Mouse (Mus musculus) heart, postnatal 0 days (tissue): Measurements from ENCODE around the gene Fam83e. TPM values are rescaled to one million over a fixed set of nuclear protein-coding genes. Genes with fewer than 3 reads are reported as not detected.
A peak's percentile ranks its signal among the peaks of the same experiment; 100 is the strongest.

Source experiments
- ATAC-seq: fragments of 200-750 bp; cut with Nextera tagmentation; 2 replicates; pipeline ENCODE4 v1.8.0; 2017; ENCODE audit warnings: low read depth, moderate number of reproducible peaks, moderate library complexity; ENCODE audit not compliant: insufficient read depth
- DNase-seq: peaks from one replicate; pipeline ENCODE4 v3.0.0-alpha.2; 2016; ENCODE audit warnings: low spot score
- H3K27ac ChIP-seq: fragments of 300-500 bp; sonication (generic); 2 replicates; pipeline ENCODE4 v1.5.1; 2014; ENCODE audit warnings: low read depth, mild to moderate bottlenecking
- H3K27me3 ChIP-seq: fragments of 300-500 bp; sonication (generic); 2 replicates; pipeline ENCODE4 v1.6.1; 2014; ENCODE audit warnings: low read length, mixed read lengths; ENCODE audit not compliant: control insufficient read depth, insufficient read depth
- H3K36me3 ChIP-seq: fragments of 300-500 bp; sonication (generic); replicated peaks from 2 replicates; pipeline ENCODE4 v1.6.1; 2014; ENCODE audit warnings: low read length, mixed read lengths; ENCODE audit not compliant: control insufficient read depth, insufficient read depth
- H3K4me1 ChIP-seq: fragments of 300-500 bp; sonication (generic); 2 replicates; pipeline ENCODE4 v1.6.1; 2014; ENCODE audit warnings: antibody characterized with exemption; ENCODE audit not compliant: control insufficient read depth, insufficient read depth
- H3K4me2 ChIP-seq: fragments of 300-500 bp; sonication (generic); 2 replicates; pipeline ENCODE4 v1.6.1; 2014; ENCODE audit warnings: low read depth, mild to moderate bottlenecking, low read length, moderate library complexity
- H3K4me3 ChIP-seq: fragments of 300-500 bp; sonication (generic); 2 replicates; pipeline ENCODE4 v1.5.1; 2014; ENCODE audit warnings: low read depth, low read length
- H3K9ac ChIP-seq: fragments of 300-500 bp; sonication (generic); replicated peaks from 2 replicates; pipeline ENCODE4 v1.6.1; 2014; ENCODE audit warnings: low read depth, low read length, mixed read lengths
- H3K9me3 ChIP-seq: fragments of 300-500 bp; sonication (generic); replicated peaks from 2 replicates; pipeline ENCODE4 v1.6.1; 2016; ENCODE audit warnings: low read length; ENCODE audit not compliant: control insufficient read depth
- CTCF ChIP-seq: IDR thresholded peaks from 2 replicates; pipeline ENCODE4 v1.5.1; 2016; ENCODE audit warnings: antibody characterized with exemption, control low read depth, low read depth
- EP300 ChIP-seq: IDR thresholded peaks from 2 replicates; pipeline ENCODE4 v1.6.1; 2016; ENCODE audit warnings: antibody characterized with exemption, low read depth
- WGBS: fragments of 180-500 bp; shearing (Covaris S2); extraction: QIAGEN DNeasy Blood & Tissue Kit; methylation state at CpG from one replicate; pipeline ENCODE4 v1.1.7; 2014; 5-methylcytosine and 5-hydroxymethylcytosine counted together
- polyA plus RNA-seq: library from polyadenylated mRNA; unstranded; fragments of >200 nt; fragmentation: Nextera tagmentation; extraction: Ambion mirVana; gene quantifications from 2 replicates; pipeline ENCODE4 v1.2.1, GENCODE M21; 2015
- total RNA-seq: library from RNA; depleted of rRNA; stranded (reverse); fragments of >200 nt; gene quantifications from 2 replicates; pipeline ENCODE4 v1.2.3, GENCODE M21; 2014; ENCODE audit warnings: low replicate concordance

The Fam83e gene
- total and polyA plus RNA-seq, 2 experiments from 2014 or later: 0.07 TPM; not detected in 1

DNA sequence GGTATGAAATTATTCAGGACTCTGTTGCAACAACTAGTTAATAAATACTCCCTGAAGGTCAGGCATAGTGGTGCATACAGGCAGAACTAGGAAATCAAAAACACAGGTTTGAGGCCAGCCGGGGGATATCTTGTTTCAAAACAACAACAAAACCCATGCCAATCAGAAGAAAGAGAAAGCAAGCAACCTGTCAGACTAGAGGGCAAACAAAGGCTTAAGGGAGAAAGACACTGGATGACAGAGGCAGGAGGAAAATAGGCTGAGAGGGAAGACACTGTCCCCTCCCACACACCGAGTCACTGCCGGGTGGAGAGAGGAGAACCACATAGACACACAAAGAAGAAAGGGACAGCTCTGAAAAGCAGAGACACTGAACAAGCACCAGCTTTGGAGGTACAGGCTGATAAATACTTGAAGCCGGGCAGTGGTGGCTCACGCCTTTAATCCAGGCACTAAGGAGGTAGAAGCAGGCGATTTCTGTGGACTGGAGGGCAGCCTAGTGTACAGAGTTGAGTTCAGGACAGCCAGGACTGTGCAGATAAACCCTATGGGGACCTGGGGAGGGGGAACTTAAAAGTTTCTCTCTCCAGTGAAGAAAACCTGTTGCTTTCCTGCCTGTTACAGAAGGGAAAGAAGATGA, 7.0 kb upstream of the Fam83e start:
- no peak for ATAC-seq
- Histone ChIP-seq H3K9ac (peak overlapping the region; percentile 77; the same call in 1 of the 2 replicates), H3K27ac (no peak overlapping the region), H3K4me2 (peak overlapping the region; percentile 93), H3K4me1 (peaks cover 31% of the 10 kb centered on the region), H3K36me3 (peaks cover 42% of the 10 kb centered on the region), H3K27me3 (no peaks in the 10 kb centered on the region), H3K4me3 (no peak overlapping the region), H3K9me3 (no peaks in the 10 kb centered on the region)
- no peak for TF ChIP-seq EP300
- TF ChIP-seq CTCF: no peak
- DNase-seq: no peak
- 75% methylated on average over 6 of the region's 6 CpGs for WGBS

DNA sequence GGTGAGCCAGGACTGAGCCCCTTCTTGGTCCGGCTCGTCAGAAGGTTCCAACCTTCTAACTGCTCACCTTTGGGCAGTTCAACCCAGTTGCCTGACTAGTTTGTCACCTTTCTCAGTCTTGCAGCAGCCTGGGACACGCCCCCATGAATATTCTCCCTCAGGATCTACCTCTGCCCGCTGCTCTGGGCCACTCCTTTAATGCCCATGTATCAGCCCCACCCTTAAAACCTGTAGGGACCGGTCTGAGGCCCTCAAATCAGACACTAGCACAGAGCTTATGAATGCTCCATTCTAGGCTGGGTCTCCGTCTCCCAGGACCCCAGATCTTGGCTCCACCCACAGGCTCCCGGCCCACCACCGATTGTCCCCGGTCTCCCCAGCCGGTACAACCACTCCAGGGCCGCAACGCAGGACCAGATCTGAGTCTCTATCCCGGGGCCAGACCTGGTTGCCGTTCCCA, 6.4 kb upstream of the Fam83e start:
- Histone ChIP-seq H3K9ac (peak overlapping the region; percentile 77), H3K36me3 (peaks cover 44% of the 10 kb centered on the region), H3K4me2 (peak overlapping the region; percentile 93), H3K27me3 (no peaks in the 10 kb centered on the region), H3K4me3 (peak overlapping the region; percentile 57), H3K4me1 (peaks cover 35% of the 10 kb centered on the region), H3K27ac (peak overlapping the region; percentile 52), H3K9me3 (no peaks in the 10 kb centered on the region)
- TF ChIP-seq EP300 (no peak), CTCF (no peak)
- 9% methylated on average over 14 of the region's 14 CpGs for WGBS
- 0 out of 2 replicates have a peak, but pooled peaks have one; percentile 0 for ATAC-seq
- DNase-seq: no peak

DNA sequence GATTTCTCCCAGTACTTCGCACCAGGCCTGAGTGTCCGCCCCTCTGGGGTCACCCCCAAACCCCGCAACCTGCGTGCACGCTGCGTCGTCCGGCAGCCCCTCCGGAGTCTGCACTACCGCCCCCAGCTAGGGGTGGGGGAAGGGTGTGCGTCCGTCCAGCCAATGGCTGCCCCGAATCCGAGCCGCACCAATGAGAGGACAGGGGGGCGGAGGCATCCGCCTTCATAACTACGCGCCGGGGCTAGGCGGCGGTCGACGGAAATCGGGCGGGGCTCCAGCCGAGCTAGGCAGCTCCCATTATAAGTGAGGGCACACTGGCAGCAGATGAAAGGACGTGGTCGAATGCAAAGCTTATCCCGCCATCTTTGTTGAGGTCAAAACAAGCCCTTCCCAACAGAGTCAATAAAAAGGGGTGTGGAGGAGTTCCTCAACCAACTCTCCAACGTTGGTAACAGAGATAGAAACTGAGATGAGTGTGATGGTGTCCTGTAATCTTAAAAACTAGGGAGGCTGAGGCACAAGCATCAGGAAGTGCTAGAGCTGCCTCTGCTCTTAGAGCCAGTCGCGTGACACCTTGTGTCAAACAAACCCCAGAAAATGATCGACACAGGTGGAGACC, 5.8 kb upstream of the Fam83e start, which contains the start of gene Rpl18:
TSS of gene Rpl18 (plus strand) at position 368 of the 619 bp plus-strand sequence.
- TF ChIP-seq EP300: peak; percentile 84
- TF ChIP-seq CTCF: no peak
- DNase-seq (peak; percentile 98), ATAC-seq (peak; percentile 91)
- Histone ChIP-seq H3K36me3 (peaks cover 44% of the 10 kb centered on the region), H3K9me3 (no peaks in the 10 kb centered on the region), H3K9ac (peak within 1 kb of the TSS; percentile 77), H3K4me3 (peak within 1 kb of the TSS; percentile 57), H3K4me2 (peak within 1 kb of the TSS; percentile 93), H3K27me3 (no peaks in the 10 kb centered on the region), H3K4me1 (peaks cover 35% of the 10 kb centered on the region), H3K27ac (peak within 1 kb of the TSS; percentile 64)
- WGBS: 7% methylated on average over 34 of the region's 34 CpGs

DNA sequence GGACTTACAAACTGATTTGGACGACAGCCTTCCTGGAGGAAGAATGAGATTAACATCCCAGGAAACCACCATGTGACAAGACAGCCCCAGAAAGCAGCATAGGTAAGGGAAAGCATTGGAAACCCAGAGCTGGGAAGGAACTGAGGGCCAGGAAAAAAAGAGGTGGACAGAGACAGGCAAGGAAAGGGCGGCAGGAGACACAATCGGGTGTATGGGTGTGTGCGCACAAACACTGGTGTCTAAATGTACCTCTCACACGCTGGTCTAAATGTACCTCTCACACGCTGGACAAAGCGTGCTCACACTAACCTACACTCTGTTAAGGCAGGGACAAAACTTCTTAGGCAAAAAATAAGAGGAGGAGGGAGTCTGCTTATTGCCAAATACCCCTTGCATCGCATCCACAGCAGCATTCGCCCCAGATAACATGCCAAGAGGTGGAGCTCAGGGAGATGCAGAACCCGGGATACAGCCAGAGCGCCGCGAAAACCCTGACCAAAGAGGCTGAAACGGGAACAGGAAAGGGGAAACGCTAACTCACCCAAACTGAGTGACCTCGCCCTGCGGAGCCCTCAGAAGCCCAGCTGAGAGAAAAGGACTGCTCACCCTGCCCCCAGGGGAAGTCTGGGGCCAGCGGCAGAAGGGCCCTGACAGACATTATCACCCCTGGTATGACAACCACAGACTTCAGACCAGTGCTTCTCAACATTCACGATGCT, 5.1 kb upstream of the Fam83e start:
- no peak for DNase-seq
- H3K4me1 ChIP-seq: peaks cover 35% of the 10 kb centered on the region
- no peak for ATAC-seq
- no peak overlapping the region for H3K9ac ChIP-seq
- H3K27ac ChIP-seq: peak overlapping the region; percentile 64
- WGBS: 77% methylated on average over 19 of the region's 19 CpGs
- TF ChIP-seq CTCF: no peak
- TF ChIP-seq EP300: no peak
- no peaks in the 10 kb centered on the region for H3K27me3 ChIP-seq
- H3K4me2 ChIP-seq: peak overlapping the region; percentile 76
- peak overlapping the region; percentile 57 for H3K4me3 ChIP-seq
- peaks cover 44% of the 10 kb centered on the region for H3K36me3 ChIP-seq
- no peaks in the 10 kb centered on the region for H3K9me3 ChIP-seq

DNA sequence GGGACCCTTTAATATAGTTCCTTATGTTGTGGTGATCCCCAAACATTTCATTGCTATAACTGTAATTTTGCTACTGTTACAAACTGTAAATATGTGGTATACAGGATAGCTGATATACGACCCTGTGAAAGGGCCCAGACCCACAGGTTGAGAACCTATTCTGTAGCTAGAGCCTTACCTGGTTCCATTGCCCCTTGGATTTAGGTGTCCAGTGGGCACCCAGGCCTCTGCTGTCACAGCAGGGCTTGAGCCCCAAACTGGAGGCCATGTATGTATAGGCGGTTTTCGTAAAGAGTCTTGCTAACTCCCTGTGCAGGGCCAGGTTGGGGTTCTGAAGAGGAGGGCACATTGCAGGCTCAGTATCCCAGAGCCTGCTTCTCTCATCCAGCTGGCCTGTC, 4.6 kb upstream of the Fam83e start:
- WGBS: 80% methylated on average over 3 of the region's 3 CpGs

More for the DNA sequence above, 4.6 kb upstream of the Fam83e start:
- TF ChIP-seq EP300 (no peak), CTCF (no peak)
- peak overlapping the region; percentile 82; the same call in 1 of the 2 replicates for H3K4me3 ChIP-seq
- no peak overlapping the region for H3K27ac ChIP-seq
- no peaks in the 10 kb centered on the region for H3K27me3 ChIP-seq
- peaks cover 35% of the 10 kb centered on the region for H3K4me1 ChIP-seq
- H3K36me3 ChIP-seq: peaks cover 42% of the 10 kb centered on the region
- DNase-seq: no peak
- H3K4me2 ChIP-seq: peak overlapping the region; percentile 76
- no peaks in the 10 kb centered on the region for H3K9me3 ChIP-seq
- H3K9ac ChIP-seq: no peak overlapping the region
- ATAC-seq: no peak
